Mouse (Mus musculus) gastrocnemius, postnatal 10 days (tissue): ENCODE results near the gene Ipo9. TPM values are rescaled to one million over a fixed set of nuclear protein-coding genes. Genes with fewer than 3 reads are reported as not detected.
"Not testable (repeated sequence)": the region's sequence is repeated elsewhere in the genome, so short reads cannot be mapped to it uniquely, and the experiment has no call there.

ENCODE experiments used
- DNase-seq: peaks from one replicate; pipeline ENCODE4 v3.0.0; 2021; ENCODE audit warnings: mixed read lengths
- total RNA-seq, 2 experiments: library from RNA; stranded (reverse); gene quantifications; 2 replicates each; pipeline ENCODE4 v1.2.3; 2021

Gene Ipo9
- total RNA-seq, 2 experiments from 2014 or later, result 50.9 to 61.4 TPM

GRCm38 (mm10) chr1:135430669-135431017 lies 344 bp upstream of the Ipo9 start:
- no peak for DNase-seq

DNA sequence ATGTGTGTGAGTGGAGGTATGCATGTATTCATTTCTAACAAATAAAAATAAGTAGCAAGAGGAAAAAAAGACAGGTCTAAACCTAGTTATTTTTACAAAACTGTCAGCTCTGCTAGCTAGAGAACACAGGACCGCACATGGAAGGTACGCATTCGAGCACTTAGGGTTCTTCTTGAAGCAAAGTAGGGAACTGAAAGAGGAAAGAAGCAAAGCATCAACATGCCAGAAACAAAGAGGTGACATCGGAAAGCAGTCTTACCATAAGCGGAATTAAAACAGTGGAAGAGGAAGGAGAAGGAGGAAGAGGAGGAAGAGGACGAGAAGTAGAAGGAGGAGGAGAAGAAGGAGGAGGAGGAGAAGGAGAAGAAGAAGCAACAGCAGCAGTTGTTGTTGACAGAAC lies 2.9 kb downstream of the Ipo9 start:
- no peak for DNase-seq

- DNase-seq, result no peak
Measured at GRCm38 (mm10) chr1:135426645-135427044, 3.7 kb downstream of the Ipo9 start.

DNA sequence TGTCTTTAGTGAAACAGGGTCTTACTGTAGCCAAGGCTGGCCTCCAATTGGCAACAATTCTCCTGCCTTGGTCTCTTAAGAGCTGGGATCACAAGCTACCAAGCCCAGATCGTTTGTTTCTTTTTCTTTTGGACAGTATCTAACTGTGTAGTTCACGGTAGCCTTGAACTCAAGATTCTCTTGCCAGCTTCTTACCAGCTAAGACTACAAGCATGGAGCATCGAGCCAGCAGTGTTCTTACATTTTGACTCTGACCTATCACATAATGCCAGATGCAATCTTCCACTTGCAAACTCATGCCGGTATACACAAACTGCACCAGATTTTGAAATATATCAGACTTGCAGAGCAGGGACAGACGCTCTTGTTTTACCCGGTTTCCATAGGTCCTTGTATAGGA lies 7.5 kb downstream of the Ipo9 start:
- DNase-seq, result no peak

DNA sequence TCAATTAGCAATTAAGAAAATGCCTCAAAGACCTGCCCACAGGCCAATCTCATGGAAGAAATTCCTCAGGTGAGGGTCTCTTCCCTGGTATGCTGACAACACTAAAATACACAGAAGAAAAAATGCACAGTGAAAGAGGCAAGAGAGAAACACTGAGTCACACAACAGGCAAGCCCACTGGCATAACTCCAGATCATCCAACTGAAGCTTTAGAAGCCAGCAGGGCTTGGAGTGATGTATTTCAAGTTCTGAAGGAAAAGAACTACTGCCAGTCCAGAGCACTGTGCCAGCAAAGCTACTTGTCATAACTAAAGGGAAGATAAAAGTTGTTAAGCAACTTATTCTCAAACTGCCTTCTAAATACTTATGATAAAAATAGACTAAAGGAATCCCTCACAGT lies 16.3 kb downstream of the Ipo9 start:
- no peak for DNase-seq

DNA sequence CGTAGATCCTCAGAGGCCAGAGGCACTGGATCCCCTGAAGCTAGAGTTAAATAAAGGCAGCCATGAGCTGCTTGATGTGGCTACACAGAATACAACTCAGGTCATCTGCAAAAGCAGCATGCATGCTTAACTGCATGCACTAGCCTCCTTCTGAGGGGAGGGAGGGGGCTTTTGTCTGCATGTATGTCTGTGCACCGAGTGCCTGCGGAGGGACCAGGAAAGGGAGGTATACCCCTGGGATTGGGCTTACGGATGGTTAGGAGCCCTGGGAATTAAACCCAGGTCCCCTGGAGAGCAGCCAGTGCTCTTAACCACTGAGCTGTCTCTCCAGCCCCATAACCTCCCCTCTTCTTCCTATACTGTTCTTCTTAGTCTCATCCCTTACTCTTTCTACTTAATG lies 18.2 kb downstream of the Ipo9 start:
- DNase-seq, result no peak

GRCm38 (mm10) chr1:135410967-135411366 lies 19.3 kb downstream of the Ipo9 start:
- DNase-seq, result peak; percentile 42

DNA sequence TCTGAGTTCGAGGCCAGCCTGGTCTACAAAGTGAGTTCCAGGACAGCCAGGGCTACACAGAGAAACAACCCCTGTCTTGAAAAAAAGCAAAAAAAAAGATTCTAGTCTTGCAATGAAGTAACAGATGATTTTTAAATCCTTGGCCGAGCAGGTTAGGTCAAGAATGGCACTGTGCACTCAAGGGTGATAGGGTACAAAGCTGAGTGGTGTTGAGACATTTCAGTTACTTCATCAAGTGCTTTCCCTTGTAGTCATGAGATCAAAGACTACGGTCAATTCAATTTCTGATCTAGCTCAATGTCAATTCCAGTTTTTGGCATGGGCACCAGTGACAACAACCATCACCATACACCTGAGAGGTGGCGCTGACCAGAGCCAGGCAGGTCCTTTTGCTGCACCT lies 21.3 kb downstream of the Ipo9 start:
- DNase-seq, result no peak

DNA sequence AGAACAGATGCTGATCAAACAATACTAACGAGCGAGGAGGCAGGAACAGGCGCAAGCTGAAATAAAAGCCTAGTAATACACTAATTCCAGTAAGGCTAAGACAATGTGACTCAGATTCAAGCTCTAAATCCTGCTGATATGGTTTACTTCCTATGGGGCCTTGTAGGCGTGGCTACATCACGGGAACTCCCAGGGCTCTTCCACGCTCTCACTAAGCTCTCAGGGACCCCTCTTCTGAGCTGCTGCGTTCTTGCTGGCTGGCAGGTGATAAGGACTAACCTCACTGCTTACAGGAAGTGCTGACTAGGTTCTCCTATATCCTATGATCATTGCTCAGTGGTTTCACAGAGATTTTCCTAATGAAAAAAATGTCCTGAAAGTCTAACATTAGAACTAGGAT lies 24.9 kb downstream of the Ipo9 start:
- DNase-seq, result no peak

GRCm38 (mm10) chr1:135401452-135402110 lies 28.7 kb downstream of the Ipo9 start:
- DNase-seq, result no peak

DNA sequence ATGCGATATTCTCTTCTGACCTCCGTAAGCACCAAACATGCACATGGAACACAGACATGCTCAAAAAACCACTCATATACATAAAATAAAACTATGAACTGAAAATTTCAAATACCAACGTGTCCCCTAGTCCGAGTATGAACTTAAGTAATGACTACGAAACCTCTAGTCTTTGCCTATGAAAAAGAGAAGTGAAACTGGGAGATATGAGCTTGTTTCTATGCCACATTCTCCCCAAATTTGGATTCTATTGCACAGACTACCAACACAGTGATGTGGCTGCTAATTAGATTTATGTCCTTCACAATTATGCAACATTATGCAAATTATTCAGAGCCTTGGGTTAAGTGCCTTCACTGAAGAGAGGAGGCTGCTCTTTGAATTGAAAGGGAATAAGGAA lies 30.8 kb downstream of the Ipo9 start:
- no peak for DNase-seq

DNA sequence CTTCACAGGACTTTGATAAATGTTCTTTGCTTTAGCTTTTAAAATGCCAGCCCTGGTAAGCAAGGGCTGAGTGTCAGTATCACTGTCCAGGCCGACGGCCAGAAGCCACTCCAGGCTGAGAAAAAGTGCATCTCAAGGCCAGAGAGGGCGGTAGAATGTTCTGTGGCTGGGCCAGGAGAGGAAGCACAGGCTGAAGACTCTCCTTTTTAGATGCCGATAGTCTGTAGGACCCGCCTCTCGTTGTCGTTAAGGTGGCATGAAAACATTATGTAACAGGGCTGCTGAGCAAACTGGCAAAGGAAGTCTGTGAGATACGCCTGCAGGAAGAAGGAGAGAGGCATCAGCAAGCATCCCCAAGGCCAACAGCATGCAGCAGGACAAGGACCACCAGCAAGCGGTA lies 45.1 kb downstream of the Ipo9 start:
- no peak for DNase-seq

GRCm38 (mm10) chr1:135384171-135384570 lies 46.1 kb downstream of the Ipo9 start:
- DNase-seq, result no peak

GRCm38 (mm10) chr1:135381560-135381959 lies 48.7 kb downstream of the Ipo9 start:
- DNase-seq, result not testable (repeated sequence)

DNA sequence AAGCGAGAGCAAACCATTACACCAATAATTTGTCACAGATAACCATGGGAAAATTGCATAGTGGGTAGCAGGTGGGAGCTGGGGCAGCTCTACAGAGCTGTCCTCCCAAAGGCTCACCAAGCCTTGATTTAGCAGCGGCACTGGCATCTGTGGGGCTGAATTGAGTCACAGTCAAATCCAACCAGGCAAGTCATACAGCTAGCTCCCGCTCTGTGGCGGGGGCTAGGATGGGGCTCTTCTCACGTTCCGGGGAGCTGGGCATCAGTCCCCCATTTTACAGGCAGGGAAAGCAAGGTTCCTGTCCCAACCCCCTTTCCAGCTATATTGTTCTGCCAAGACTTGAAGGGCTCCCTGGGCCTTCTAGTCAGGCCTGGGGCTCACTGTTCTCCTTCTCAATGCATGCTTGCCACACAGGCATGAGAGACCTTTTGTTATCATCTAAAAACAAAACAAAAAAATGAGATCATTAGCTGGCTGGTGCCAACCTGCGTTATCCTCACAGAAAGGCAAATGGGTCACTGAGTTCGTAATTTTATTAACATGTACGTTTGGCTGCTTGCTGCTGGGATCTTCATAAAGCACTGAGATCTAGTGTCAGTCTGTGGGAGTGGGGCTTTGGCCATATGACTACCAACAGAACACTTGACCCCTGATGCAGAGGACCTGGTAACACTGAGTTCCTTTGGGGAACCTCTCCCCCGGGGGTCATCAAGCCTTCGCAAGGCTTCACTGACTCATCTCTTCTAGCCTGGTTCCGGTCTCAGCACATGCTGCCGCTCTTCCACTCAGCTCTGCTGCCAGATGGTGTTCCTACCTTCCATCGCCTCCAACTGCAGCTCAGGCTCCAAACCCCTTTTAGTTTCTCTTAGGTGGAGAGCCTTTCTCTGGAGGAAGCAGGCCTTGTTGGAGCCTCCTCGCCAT lies 50.0 kb downstream of the Ipo9 start:
- DNase-seq, result no peak

DNA sequence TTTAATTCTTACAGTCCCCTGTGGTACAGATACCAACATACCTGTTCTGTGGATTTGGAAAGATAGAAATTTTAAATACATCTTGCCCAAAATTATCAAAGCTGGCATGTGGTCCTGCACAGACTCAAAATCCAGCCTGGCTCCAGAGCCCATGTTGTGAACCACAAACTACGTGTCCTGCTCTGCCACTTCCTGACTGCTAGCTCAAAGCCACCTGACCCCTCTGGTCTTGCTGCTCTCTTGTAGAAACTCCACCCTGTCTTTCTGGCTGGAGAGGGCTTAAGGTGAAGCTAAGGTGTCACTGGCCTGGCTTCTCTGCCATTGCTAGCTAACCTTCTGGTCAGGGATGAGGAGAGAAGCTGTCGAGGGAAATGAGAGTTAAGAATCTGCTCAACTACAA lies 51.3 kb downstream of the Ipo9 start:
- no peak for DNase-seq

DNA sequence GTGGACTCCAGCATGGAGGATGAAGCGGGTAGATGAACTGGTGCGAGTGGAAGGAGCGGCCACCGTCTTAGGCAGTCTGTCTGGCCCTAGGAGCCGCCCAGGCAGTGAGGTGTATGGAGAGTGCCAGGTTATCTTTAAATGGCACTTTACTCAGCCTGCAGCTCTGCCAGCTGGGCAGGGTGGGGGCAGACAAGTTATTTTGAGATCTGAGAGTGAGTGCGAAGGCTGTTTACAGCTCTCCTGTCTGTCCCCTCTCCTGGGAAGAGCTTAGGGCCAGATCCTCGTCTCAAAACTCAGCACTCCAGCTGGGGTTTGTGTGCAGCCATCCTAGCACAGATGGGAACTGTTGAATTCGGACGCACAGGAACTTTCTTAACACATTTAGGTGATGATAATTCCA lies 51.7 kb downstream of the Ipo9 start:
- DNase-seq, result peak; percentile 39

- peak; percentile 78 for DNase-seq
Measured at GRCm38 (mm10) chr1:135374868-135375581, 55.3 kb downstream of the Ipo9 start, which contains the start of gene Shisa4. Gene Shisa4, minus strand, starts transcription at chr1:135375237.

DNA sequence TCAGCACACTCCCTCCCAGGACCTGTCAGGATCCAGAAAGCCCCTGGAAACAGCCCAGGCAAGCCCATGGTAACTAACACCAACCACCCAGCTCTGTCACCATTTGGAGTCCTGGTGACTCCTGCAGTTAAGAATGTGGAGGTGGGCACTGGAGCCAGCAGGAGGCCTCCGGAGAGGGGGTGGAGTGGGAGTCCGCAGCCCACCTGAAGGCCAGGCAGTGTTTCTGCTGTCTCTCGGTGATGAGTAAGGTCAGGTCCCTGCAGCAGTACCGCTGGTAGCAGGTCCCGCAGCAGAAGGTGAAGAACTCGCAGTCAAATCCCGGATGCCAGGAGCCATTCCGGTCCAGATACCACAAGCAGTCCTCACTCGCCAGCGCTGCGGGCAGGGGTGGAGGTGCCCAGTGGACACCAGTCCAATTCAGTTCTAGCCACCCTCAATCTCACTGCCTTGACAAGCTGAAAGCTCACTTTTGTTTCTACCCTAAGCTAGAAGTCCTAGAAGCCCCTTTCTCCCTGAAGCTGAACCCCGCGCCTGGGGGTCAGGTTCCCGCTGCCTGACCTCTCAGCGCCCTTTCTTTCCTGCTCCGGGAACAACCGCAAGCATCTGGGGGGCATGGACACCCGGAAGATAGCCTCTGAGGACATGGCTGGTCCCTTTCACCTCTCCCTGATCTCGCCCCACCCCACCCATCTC lies 56.0 kb downstream of the Ipo9 start:
- peak; percentile 44 for DNase-seq

GRCm38 (mm10) chr1:135373171-135373677 lies 57.1 kb downstream of the Ipo9 start:
- no peak for DNase-seq

DNA sequence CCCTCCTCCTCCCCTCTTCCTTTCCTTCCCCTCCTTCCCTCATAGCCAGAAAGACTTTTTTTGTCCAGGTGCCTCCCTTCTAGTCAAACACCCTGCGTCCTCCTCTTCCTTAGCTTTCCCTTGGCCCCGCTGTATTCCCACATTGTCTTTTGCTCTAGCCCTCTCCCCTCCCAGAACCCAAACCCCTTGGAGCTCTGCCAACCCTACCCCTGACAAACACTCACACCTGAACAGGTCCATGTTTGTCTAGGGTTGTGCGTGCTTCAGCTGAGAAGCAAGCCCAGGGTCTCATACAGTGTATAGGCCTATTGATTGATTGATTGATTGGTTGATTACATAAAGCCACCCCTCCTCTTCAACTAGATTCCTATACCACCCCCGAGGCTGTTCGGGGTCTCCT lies 60.9 kb downstream of the Ipo9 start:
- DNase-seq, result no peak

DNA sequence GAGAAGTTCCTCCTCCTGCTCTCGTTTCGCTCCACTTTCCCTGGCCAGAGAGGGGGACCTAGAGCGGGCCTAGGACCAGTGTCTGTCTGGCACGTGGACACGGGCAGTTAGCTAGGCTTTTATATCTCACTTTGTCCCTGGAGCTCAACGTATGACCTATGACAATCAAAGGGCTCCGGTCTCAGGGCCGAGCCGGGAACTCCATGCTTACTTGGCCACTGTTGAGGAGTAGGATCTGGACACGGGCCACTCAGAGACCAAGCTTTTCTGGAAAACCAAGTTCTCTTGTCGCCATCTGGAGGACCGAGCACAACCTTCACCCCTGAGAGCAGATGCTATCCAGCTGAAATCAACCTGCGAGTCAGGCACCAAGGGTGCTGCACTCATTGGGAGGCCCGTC lies 61.3 kb downstream of the Ipo9 start:
- DNase-seq, result peak; percentile 52
